Mouse (Mus musculus) cerebellum, adult 2 months (tissue): Measurements from ENCODE around the gene Bach2. TPM values are rescaled to one million over a fixed set of nuclear protein-coding genes. Genes with fewer than 3 reads are reported as not detected.

Experiments used
- DNase-seq, 2 experiments: peaks; one replicate each; pipeline ENCODE4 v3.0.0; 2021
- H3K27ac ChIP-seq: fragments of 200-500 bp; 2 replicates; pipeline ENCODE4 v1.5.1; 2012; ENCODE audit warnings: low read length, control low read depth, inconsistent platforms; ENCODE audit not compliant: insufficient read depth
- H3K27me3 ChIP-seq: fragments of 200-500 bp; 2 replicates; pipeline ENCODE4 v1.6.1; 2012; ENCODE audit warnings: inconsistent platforms, mild to moderate bottlenecking, low read length, moderate library complexity; ENCODE audit not compliant: control insufficient read depth, insufficient read depth
- H3K4me1 ChIP-seq: fragments of 200-500 bp; 2 replicates; pipeline ENCODE4 v1.6.1; 2011; ENCODE audit warnings: low read length; ENCODE audit not compliant: control insufficient read depth, insufficient read depth
- H3K4me3 ChIP-seq: fragments of 200-500 bp; replicated peaks from 2 replicates; pipeline ENCODE3; 2011; ENCODE audit warnings: mild to moderate bottlenecking, low read depth, low read length, control low read depth; ENCODE audit not compliant: insufficient read depth
- CTCF ChIP-seq: fragments of 200-500 bp; IDR thresholded peaks from 2 replicates; pipeline ENCODE4 v1.5.1; 2011; ENCODE audit warnings: low read depth, mild to moderate bottlenecking, control low read depth, low read length, moderate library complexity, borderline replicate concordance; ENCODE audit not compliant: insufficient read depth
- POLR2A ChIP-seq: fragments of 200-500 bp; IDR thresholded peaks from 2 replicates; pipeline ENCODE4 v1.6.1; 2011; ENCODE audit warnings: low read length, control low read depth, borderline replicate concordance; ENCODE audit not compliant: insufficient read depth
- WGBS: fragments of 180-500 bp; shearing (Covaris S2); methylation state at CpG from one replicate; pipeline ENCODE4 v1.1.7; 2018; 5-methylcytosine and 5-hydroxymethylcytosine counted together
- polyA plus RNA-seq: library from polyadenylated mRNA; depleted of rRNA; stranded (reverse); fragments of >200 nt; gene quantifications from 2 replicates; pipeline ENCODE4 v1.2.3, GENCODE M21; 2012

The Bach2 gene
- polyA plus RNA-seq, 1 experiment, result 4.7 TPM

DNA sequence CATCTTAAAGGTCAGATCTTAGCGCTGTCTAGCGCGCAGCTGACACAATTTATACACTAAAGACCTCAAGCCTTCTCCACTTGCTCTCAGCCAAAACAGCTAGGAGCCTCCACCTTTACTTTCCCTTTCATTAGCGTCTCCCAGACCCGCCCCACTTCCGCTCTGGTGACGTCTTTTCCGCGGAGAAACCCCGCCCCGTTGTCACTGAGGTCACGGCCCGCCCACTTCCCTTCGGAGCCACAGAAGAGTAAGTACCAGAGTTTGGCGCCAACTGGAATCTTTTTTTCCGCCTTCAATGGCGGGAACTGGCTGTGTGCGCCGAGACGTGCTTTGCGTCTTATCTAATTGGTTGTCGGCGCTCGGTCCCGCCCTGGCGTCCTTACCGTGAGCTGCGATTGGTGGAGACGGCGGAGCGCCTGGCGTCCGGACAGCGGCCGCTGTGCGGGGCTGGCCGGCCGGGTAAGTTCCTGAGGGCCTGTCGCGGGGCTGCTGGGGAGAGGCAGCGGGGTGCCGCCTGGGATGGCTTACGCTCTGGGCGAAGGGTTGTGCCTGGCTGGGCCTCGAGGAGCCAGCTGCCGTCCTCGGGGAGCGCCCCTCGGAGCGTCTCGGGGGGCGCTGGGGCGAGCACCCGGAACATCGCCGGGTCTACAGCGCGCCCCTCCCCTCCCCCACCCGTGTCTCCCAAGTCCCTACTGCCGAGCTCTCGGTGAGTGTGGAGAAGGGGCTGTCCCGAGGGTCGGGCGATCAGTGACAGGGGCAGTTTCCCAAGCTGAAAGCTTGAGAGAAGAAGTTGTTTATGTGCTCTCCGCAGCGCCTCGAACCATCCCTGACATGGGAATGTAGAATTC lies 376.7 kb downstream of the Bach2 start, which contains the start of gene Casp8ap2:
Gene Casp8ap2 (plus strand): TSS at position 418 of the 848 bp plus-strand sequence.
- Histone ChIP-seq H3K4me1 (no peaks in the 10 kb centered on the region), H3K27ac (peak within 1 kb of the TSS; percentile 26; the same call in 1 of the 2 replicates), H3K4me3 (peak within 1 kb of the TSS; percentile 65), H3K27me3 (no peaks in the 10 kb centered on the region)
- DNase-seq, result peak; percentile 99 to 100
- TF ChIP-seq POLR2A (peak; percentile 85), CTCF (no peak)
- under 1% methylated on average over 67 of the region's 67 CpGs for WGBS

DNA sequence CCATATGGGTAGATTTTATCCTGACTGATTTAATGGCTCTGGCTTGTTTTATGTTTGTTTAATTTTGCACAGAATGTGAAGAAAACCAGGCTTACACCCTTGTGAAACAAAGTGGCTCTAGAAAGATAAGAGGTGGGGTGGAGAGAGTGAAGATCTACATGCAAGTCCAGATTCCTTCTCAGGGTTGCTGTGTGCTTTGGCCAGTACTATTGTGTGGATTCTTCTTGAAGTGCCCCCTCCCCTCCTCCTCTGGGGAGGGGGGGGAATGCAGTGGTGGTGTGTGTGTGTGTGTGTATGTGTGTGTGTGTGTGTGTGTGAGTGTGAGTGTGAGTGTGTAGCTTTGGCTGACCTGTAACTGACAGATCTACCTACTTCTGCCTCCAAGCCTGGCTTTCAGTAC lies 383.0 kb downstream of the Bach2 start:
- no peak overlapping the region for H3K27ac ChIP-seq
- H3K4me3 ChIP-seq, result no peak overlapping the region
- TF ChIP-seq CTCF (no peak), POLR2A (no peak)
- H3K4me1 ChIP-seq, result no peaks in the 10 kb centered on the region; the same call in 1 of the 2 replicates
- no peak for DNase-seq
- H3K27me3 ChIP-seq, result no peaks in the 10 kb centered on the region
